Mouse (Mus musculus) liver, postnatal 0 days (tissue): ENCODE data around the gene Atp8a1. TPM values are rescaled to one million over a fixed set of nuclear protein-coding genes. Genes with fewer than 3 reads are reported as not detected.

Experiments
- ATAC-seq: fragments of 200-750 bp; cut with Nextera tagmentation; 2 replicates; pipeline ENCODE4 v1.8.0; 2017; ENCODE audit warnings: mild to moderate bottlenecking, moderate library complexity
- DNase-seq: peaks from one replicate; pipeline ENCODE4 v3.0.0-alpha.2; 2016
- H3K27ac ChIP-seq: fragments of 300-500 bp; sonication (generic); 2 replicates; pipeline ENCODE4 v1.5.1; 2014; ENCODE audit warnings: antibody characterized with exemption, moderate library complexity, mild to moderate bottlenecking, low read depth
- H3K27me3 ChIP-seq: fragments of 300-500 bp; sonication (generic); 2 replicates; pipeline ENCODE4 v1.6.1; 2014; ENCODE audit warnings: low read length, control low read depth, mixed read lengths; ENCODE audit not compliant: insufficient read depth
- H3K36me3 ChIP-seq: fragments of 300-500 bp; sonication (generic); replicated peaks from 2 replicates; pipeline ENCODE4 v1.6.1; 2014; ENCODE audit warnings: mild to moderate bottlenecking, control low read depth, low read length, moderate library complexity, mixed read lengths; ENCODE audit not compliant: insufficient read depth
- H3K4me1 ChIP-seq: fragments of 300-500 bp; sonication (generic); 2 replicates; pipeline ENCODE4 v1.6.1; 2014; ENCODE audit warnings: antibody characterized with exemption, mild to moderate bottlenecking, control low read depth; ENCODE audit not compliant: insufficient read depth
- H3K4me2 ChIP-seq: fragments of 300-500 bp; sonication (generic); 2 replicates; pipeline ENCODE4 v1.6.1; 2014; ENCODE audit warnings: low read depth, mild to moderate bottlenecking, low read length, moderate library complexity, mixed read lengths
- H3K4me3 ChIP-seq: fragments of 300-500 bp; sonication (generic); 2 replicates; pipeline ENCODE4 v1.5.1; 2014; ENCODE audit warnings: low read depth, low read length
- H3K9ac ChIP-seq: fragments of 300-500 bp; sonication (generic); replicated peaks from 2 replicates; pipeline ENCODE4 v1.6.1; 2014; ENCODE audit warnings: mild to moderate bottlenecking, moderate library complexity
- H3K9me3 ChIP-seq: fragments of 300-500 bp; sonication (generic); 2 replicates; pipeline ENCODE4 v1.6.1; 2016; ENCODE audit warnings: mild to moderate bottlenecking, control low read depth, low read length, mixed read lengths
- CTCF ChIP-seq: sonication (generic); IDR thresholded peaks from 2 replicates; pipeline ENCODE4 v1.5.1; 2016; ENCODE audit warnings: antibody characterized with exemption, low read depth
- EP300 ChIP-seq: IDR thresholded peaks from 2 replicates; pipeline ENCODE4 v1.6.1; 2016; ENCODE audit warnings: antibody characterized with exemption, low read depth, mild to moderate bottlenecking
- WGBS: fragments of 180-500 bp; shearing (Covaris S2); extraction: QIAGEN DNeasy Blood & Tissue Kit; methylation state at CpG from one replicate; pipeline ENCODE4 v1.1.7; 2014; ENCODE audit not compliant: insufficient replicate concordance; 5-methylcytosine and 5-hydroxymethylcytosine counted together
- polyA plus RNA-seq: library from polyadenylated mRNA; unstranded; fragments of >200 nt; fragmentation: Nextera tagmentation; extraction: Ambion mirVana; gene quantifications from 2 replicates; pipeline ENCODE4 v1.2.1, GENCODE M21; 2015

Gene Atp8a1
- polyA plus RNA-seq: 17.1 and 18.5 TPM in 2 replicates

GRCm38 (mm10) chr5:67847253-67848165 lies at the start of gene Atp8a1:
TSS of gene Atp8a1 (minus strand) at chr5:67847434.
- H3K9me3 ChIP-seq: no peaks in the 10 kb centered on the region
- H3K27ac ChIP-seq: peak within 1 kb of the TSS; percentile 84
- peak; percentile 99 for DNase-seq
- H3K4me1 ChIP-seq: peaks cover 28% of the 10 kb centered on the region
- peak within 1 kb of the TSS; percentile 90 for H3K4me3 ChIP-seq
- WGBS: under 1% methylated on average over 56 of the region's 64 CpGs
- H3K4me2 ChIP-seq: peak within 1 kb of the TSS; percentile 91
- ATAC-seq: peak; percentile 96
- H3K9ac ChIP-seq: peak within 1 kb of the TSS; percentile 86
- peaks cover 9% of the 10 kb centered on the region; the same call in 1 of the 2 replicates for H3K27me3 ChIP-seq
- 0 out of 2 replicates have a peak, but pooled peaks have one; percentile 13 for TF ChIP-seq EP300
- TF ChIP-seq CTCF: peak; percentile 47
- no peaks in the 10 kb centered on the region for H3K36me3 ChIP-seq

GRCm38 (mm10) chr5:67884422-67885210 lies 37.4 kb upstream of the Atp8a1 start:
- no peak for ATAC-seq
- DNase-seq: no peak
- Histone ChIP-seq H3K4me2 (no peak overlapping the region), H3K27me3 (peaks cover 12% of the 10 kb centered on the region; the same call in 1 of the 2 replicates), H3K9ac (no peak overlapping the region), H3K36me3 (no peaks in the 10 kb centered on the region), H3K27ac (no peak overlapping the region), H3K4me3 (no peak overlapping the region), H3K4me1 (no peaks in the 10 kb centered on the region), H3K9me3 (no peaks in the 10 kb centered on the region)
- WGBS: 83% methylated on average over 9 of the region's 9 CpGs
- TF ChIP-seq EP300 (no peak), CTCF (no peak)

DNA sequence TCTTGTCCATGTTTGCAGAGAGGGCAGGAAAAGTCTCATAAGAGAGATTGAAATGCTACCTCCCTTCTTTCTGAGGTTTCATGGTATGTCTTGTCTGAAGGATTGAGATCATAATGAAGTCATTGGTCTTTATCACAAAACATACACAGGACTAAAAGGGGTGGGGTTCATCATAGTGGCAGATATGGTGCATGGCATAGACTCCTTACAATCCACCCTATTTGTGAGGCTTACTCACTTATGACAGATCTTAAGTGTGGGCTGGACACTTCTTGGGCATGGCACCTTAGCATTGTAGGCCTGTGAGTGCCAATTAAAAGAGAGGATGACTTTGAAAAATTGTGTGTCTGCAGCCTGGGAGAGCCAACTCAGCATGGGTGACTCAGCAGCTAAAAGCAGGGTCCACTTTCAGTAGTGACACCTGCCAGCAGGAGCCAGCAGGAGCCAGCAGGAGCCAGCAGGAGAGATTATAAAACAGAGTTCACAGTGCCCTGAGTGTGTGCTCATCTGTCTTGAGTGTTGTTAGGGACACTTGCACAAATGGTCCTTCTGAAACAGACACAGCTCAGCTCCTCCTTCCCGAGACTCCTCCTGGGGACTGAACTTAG lies 36.4 kb upstream of the Atp8a1 start:
- 74% methylated on average over 1 of the region's 1 CpGs for WGBS
- H3K27me3 ChIP-seq: peaks cover 9% of the 10 kb centered on the region; the same call in 1 of the 2 replicates
- H3K9me3 ChIP-seq: no peaks in the 10 kb centered on the region
- DNase-seq (no peak), ATAC-seq (peak; percentile 35; the same call in 1 of the 2 replicates)
- no peaks in the 10 kb centered on the region for H3K4me1 ChIP-seq
- H3K27ac ChIP-seq: no peak overlapping the region
- no peak overlapping the region for H3K4me2 ChIP-seq
- no peak overlapping the region for H3K4me3 ChIP-seq
- TF ChIP-seq CTCF (no peak), EP300 (no peak)
- H3K9ac ChIP-seq: no peak overlapping the region
- H3K36me3 ChIP-seq: no peaks in the 10 kb centered on the region

DNA sequence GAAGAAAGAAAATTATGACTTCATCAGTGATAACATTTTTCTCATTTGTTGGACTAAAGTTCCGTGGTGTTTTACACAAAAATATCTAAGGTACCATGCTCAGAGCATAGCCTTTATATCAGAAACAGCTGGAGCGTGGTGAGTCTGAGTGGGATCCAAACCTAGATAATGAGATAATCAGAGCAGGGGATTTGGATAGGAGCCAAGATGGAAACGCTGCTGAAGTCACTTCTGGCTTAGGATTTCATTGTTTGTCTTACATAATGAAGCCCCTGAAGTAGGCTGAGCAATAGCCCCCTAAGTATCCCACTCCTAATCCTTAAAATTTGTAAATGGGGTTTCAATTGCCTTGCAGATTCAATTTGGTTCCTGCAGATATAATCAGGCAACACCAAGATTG lies 24.2 kb upstream of the Atp8a1 start:
- H3K27ac ChIP-seq: no peak overlapping the region
- H3K36me3 ChIP-seq: no peaks in the 10 kb centered on the region
- no peaks in the 10 kb centered on the region for H3K4me1 ChIP-seq
- H3K9ac ChIP-seq: no peak overlapping the region
- 29% methylated on average over 3 of the region's 3 CpGs for WGBS
- TF ChIP-seq CTCF (no peak), EP300 (peak; percentile 53; the same call in 1 of the 2 replicates)
- H3K9me3 ChIP-seq: no peaks in the 10 kb centered on the region
- H3K4me3 ChIP-seq: no peak overlapping the region
- ATAC-seq (no peak), DNase-seq (no peak)
- no peaks in the 10 kb centered on the region for H3K27me3 ChIP-seq
- H3K4me2 ChIP-seq: no peak overlapping the region

GRCm38 (mm10) chr5:67866221-67866620 lies 19.0 kb upstream of the Atp8a1 start:
- H3K36me3 ChIP-seq: no peaks in the 10 kb centered on the region
- TF ChIP-seq CTCF (no peak), EP300 (no peak)
- no peak overlapping the region for H3K9ac ChIP-seq
- H3K9me3 ChIP-seq: no peaks in the 10 kb centered on the region
- DNase-seq (no peak), ATAC-seq (peak; percentile 54; the same call in 1 of the 2 replicates)
- H3K4me1 ChIP-seq: no peaks in the 10 kb centered on the region
- no peak overlapping the region for H3K4me2 ChIP-seq
- H3K27me3 ChIP-seq: no peaks in the 10 kb centered on the region
- WGBS: 63% methylated on average over 9 of the region's 9 CpGs
- no peak overlapping the region for H3K4me3 ChIP-seq
- H3K27ac ChIP-seq: no peak overlapping the region

DNA sequence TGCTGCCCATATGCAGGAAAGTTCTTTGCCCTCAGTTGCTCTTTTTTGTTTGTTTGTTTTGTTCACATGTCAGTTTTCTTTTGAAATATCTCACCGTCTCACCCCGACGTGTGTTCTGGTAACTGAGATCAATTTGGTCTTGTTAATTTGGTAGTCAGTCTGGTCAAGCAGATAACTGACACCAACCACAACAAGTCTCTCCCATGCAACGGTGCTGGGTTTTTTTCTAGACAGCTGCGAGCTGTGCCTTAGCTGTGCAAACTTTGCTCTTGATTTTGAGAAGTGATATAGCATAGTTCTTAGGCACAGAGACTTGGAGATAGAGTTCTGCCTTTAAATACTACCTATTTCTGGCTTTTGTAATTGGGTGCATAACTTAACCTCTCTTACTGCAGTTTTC lies 18.4 kb upstream of the Atp8a1 start:
- H3K9ac ChIP-seq: no peak overlapping the region
- no peaks in the 10 kb centered on the region for H3K9me3 ChIP-seq
- TF ChIP-seq EP300 (peak; percentile 57), CTCF (no peak)
- no peak for DNase-seq
- no peak overlapping the region for H3K4me3 ChIP-seq
- H3K27me3 ChIP-seq: no peaks in the 10 kb centered on the region
- no peak overlapping the region for H3K27ac ChIP-seq
- H3K4me1 ChIP-seq: no peaks in the 10 kb centered on the region
- WGBS: 40% methylated on average over 5 of the region's 5 CpGs
- ATAC-seq: peak; percentile 47
- no peak overlapping the region for H3K4me2 ChIP-seq
- no peaks in the 10 kb centered on the region for H3K36me3 ChIP-seq
